Comparison of ENCODE assay signal across 22 mouse cellular contexts in genomic region chr1:61042842-61043241, GRCm38 (mm10).
DNase-seq lines count a peak whose midpoint lies in the region; ATAC-seq and TF ChIP-seq lines count a peak whose summit lies in the region.
"Had no signal": no experiment of that assay in that cellular context is flagged by ENCODE, and none has a peak within 500 bp of the region (broad histone marks: within the 10 kb centered on the region; RNA-seq: fewer than 3 reads in every experiment).

No protein-coding gene starts in this region.

- ATAC-seq in kidney, postnatal 0 days (replicated peaks; ENCODE audit: low FRiP score, low read depth) = no peak
- no peak for ATAC-seq in kidney, embryonic 16.5 days (ENCODE audit: low FRiP score, low TSS enrichment)
- ATAC-seq: hindbrain, postnatal 0 days; intestine, postnatal 0 days; liver, postnatal 0 days; midbrain, embryonic 16.5 days had no signal

- no peak overlapping the region for H3K9ac ChIP-seq in kidney, postnatal 0 days (ENCODE audit: low read depth, low read length)
- no peak overlapping the region for H3K9ac ChIP-seq in kidney, embryonic 16.5 days (replicated peaks; ENCODE audit: low read length)
- H3K9ac ChIP-seq: embryonic facial prominence, embryonic 13.5 days; liver, postnatal 0 days; neural tube, embryonic 15.5 days had no signal

- no peaks in the 10 kb centered on the region for H3K36me3 ChIP-seq in kidney, postnatal 0 days (ENCODE audit: insufficient read depth, low read length)
- H3K36me3 ChIP-seq in kidney, embryonic 16.5 days (ENCODE audit: insufficient read depth, low read length) = no peaks in the 10 kb centered on the region
- H3K36me3 ChIP-seq: embryonic facial prominence, embryonic 13.5 days; hindbrain, embryonic 10.5 days; neural tube, embryonic 15.5 days had no signal

- no peak overlapping the region for H3K4me3 ChIP-seq in kidney, postnatal 0 days (replicated peaks; ENCODE audit: low read depth, low read length)
- H3K4me3 ChIP-seq in kidney, embryonic 16.5 days (ENCODE audit: low read length) = no peak overlapping the region
- H3K4me3 ChIP-seq in lung, adult 2 months (replicated peaks; ENCODE audit: extremely low read depth, low read depth, low read length) = no peak overlapping the region
- no peak overlapping the region for H3K4me3 ChIP-seq in embryonic fibroblast, embryonic 13.5 days (ENCODE audit: insufficient read depth, low read length)
- H3K4me3 ChIP-seq: embryonic facial prominence, embryonic 13.5 days; heart, adult 2 months; hindbrain, embryonic 10.5 days; megakaryocyte, embryonic 14.5 days; neural tube, embryonic 15.5 days had no signal

- H3K9me3 ChIP-seq in kidney, postnatal 0 days (replicated peaks; ENCODE audit: low read length) = no peaks in the 10 kb centered on the region
- H3K9me3 ChIP-seq in kidney, embryonic 16.5 days (ENCODE audit: low read length) = no peaks in the 10 kb centered on the region
- H3K9me3 ChIP-seq: embryonic facial prominence, embryonic 13.5 days; hindbrain, embryonic 10.5 days; megakaryocyte, embryonic 14.5 days; neural tube, embryonic 15.5 days had no signal

- H3K27me3 ChIP-seq in kidney, postnatal 0 days (ENCODE audit: insufficient read depth, low read length) = no peaks in the 10 kb centered on the region
- no peaks in the 10 kb centered on the region for H3K27me3 ChIP-seq in kidney, embryonic 16.5 days (ENCODE audit: insufficient read depth, low read length)
- H3K27me3 ChIP-seq: embryonic facial prominence, embryonic 13.5 days; megakaryocyte, embryonic 14.5 days; neural tube, embryonic 15.5 days had no signal

- no peak for TF ChIP-seq POLR2A in lung, adult 2 months (IDR thresholded peaks at IDR 0.05; ENCODE audit: borderline replicate concordance, extremely low read depth, low read depth, low read length)
- TF ChIP-seq POLR2A in embryonic fibroblast, embryonic 13.5 days (IDR thresholded peaks at IDR 0.05; ENCODE audit: low read depth, low read length) = no peak

- H3K4me2 ChIP-seq in kidney, postnatal 0 days (ENCODE audit: low read length) = no peak overlapping the region
- no peak overlapping the region for H3K4me2 ChIP-seq in kidney, embryonic 16.5 days (replicated peaks; ENCODE audit: low read depth, low read length)
- H3K4me2 ChIP-seq: embryonic facial prominence, embryonic 13.5 days; neural tube, embryonic 15.5 days had no signal

- 0 out of 2 replicates have a peak, but pooled peaks cover 3% of the 10 kb centered on the region for H3K4me1 ChIP-seq in kidney, postnatal 0 days (replicated peaks; ENCODE audit: insufficient read depth, low read length)
- no peaks in the 10 kb centered on the region for H3K4me1 ChIP-seq in kidney, embryonic 16.5 days (ENCODE audit: insufficient read depth, low read length)
- H3K4me1 ChIP-seq in lung, adult 2 months (ENCODE audit: control insufficient read depth, insufficient read depth, low read length) = no peaks in the 10 kb centered on the region
- H3K4me1 ChIP-seq in embryonic fibroblast, embryonic 13.5 days (ENCODE audit: control insufficient read depth, insufficient read depth, low read length) = peaks cover 2% of the 10 kb centered on the region; the same call in 1 of the 2 replicates
- H3K4me1 ChIP-seq: embryonic facial prominence, embryonic 13.5 days; hindbrain, embryonic 10.5 days; megakaryocyte, embryonic 14.5 days; neural tube, embryonic 15.5 days had no signal

- 53% methylated on average over 2 of the region's 2 CpGs for WGBS in kidney, postnatal 0 days
- 64% methylated on average over 2 of the region's 2 CpGs for WGBS in kidney, embryonic 16.5 days
- WGBS in lung, adult 2 months = 67% methylated on average over 2 of the region's 2 CpGs

- H3K27ac ChIP-seq in kidney, postnatal 0 days = no peak overlapping the region
- H3K27ac ChIP-seq in kidney, embryonic 16.5 days (ENCODE audit: low read length) = no peak overlapping the region
- peak overlapping the region; percentile 92 for H3K27ac ChIP-seq in embryonic fibroblast, embryonic 13.5 days (ENCODE audit: insufficient read depth, low read length)
- H3K27ac ChIP-seq: embryonic facial prominence, embryonic 13.5 days; heart, adult 2 months; hindbrain, embryonic 10.5 days; hindbrain, postnatal 0 days; neural tube, embryonic 15.5 days had no signal

- peak; percentile 50 for DNase-seq in kidney, postnatal 0 days (ENCODE audit: low spot score)
- peak; percentile 1 for DNase-seq in lung, postnatal 14 days
- no peak for DNase-seq in lung, adult 2 months
- peak; percentile 23 for DNase-seq in adipocyte (ENCODE audit: low spot score)
- no peak for DNase-seq in urinary bladder, postnatal 25 days (ENCODE audit: low spot score)
- DNase-seq in heart, adult 8-10 months (ENCODE audit: low spot score) = no peak
- DNase-seq: adrenal gland, adult 8-10 months; cerebellum, adult 9-10 months; gastrocnemius, postnatal 25 days; heart, adult 2 months; kidney, postnatal 36 days; liver, postnatal 0 days; thymus, adult 18-20 months had no signal

- no peak for TF ChIP-seq CTCF in kidney, postnatal 0 days (IDR thresholded peaks at IDR 0.05; ENCODE audit: low read depth)
- TF ChIP-seq CTCF in lung, adult 2 months (IDR thresholded peaks at IDR 0.05; ENCODE audit: insufficient read depth, low read length) = no peak
- no peak for TF ChIP-seq CTCF in embryonic fibroblast, embryonic 13.5 days (IDR thresholded peaks at IDR 0.05; ENCODE audit: borderline replicate concordance, insufficient read depth, low read length)

Comparison
In these comparisons a context has a peak if more than half of its experiments do, and no peak if none do; other contexts are left out.
1. DNase-seq: peak in kidney, postnatal 0 days (single experiment), lung, postnatal 14 days (single experiment) and adipocyte (single experiment); none in lung, adult 2 months (single experiment), urinary bladder, postnatal 25 days (single experiment) and heart, adult 8-10 months (single experiment).